Comparison of ENCODE assay signal across 28 mouse cellular contexts in the genomic region with DNA sequence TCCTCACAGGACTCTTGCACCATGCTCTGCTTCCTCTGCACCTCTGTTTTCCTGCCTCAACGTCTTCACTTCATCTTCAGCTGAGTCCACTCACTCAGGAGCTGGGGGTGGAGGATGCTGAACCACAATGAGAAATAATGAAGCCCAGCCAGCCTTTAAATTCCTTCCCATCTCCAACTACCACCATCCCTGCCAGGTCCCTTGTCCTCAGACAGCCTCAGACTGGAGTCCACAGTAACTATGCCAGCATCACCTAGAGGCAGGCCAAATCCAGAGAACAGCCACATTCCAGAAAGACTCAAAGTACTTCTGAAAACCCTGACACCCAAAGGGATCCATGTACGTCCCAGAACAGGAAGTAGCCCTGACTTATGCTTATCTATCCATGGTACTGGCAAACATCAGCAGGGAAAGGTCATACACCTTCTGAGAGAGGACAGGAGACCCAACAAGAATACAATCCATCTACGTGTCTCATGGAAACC. TPM values are rescaled to one million over a fixed set of nuclear protein-coding genes. Genes with fewer than 3 reads are reported as not detected.
DNase-seq lines count a peak whose midpoint lies in the region; ATAC-seq lines count a peak whose summit lies in the region.
"Had no signal": no experiment of that assay in that cellular context is flagged by ENCODE, and none has a peak within 500 bp of the region (broad histone marks: within the 10 kb centered on the region; RNA-seq: fewer than 3 reads in every experiment).

No protein-coding gene starts in this region.

- DNase-seq in heart, adult 9 months (ENCODE audit: low spot score in 2 of 2), result peak; percentile 14 to 31
- peak; percentile 5 for DNase-seq in lung, postnatal 14 days
- no peak for DNase-seq in lung, adult 18-20 months
- DNase-seq in heart, postnatal 14 days, result peak; percentile 9 to 51
- peak; percentile 11 for DNase-seq in heart, postnatal 4 days
- DNase-seq in liver, result no peak
- DNase-seq: adrenal gland, postnatal 10 days; adrenal gland, postnatal 36 days; cerebellum, adult 18-20 months; cerebellum, adult 9-10 months; cerebellum, postnatal 14 days; forebrain, postnatal 0 days; gastrocnemius, adult 2 months; gastrocnemius, postnatal 14 days; kidney, adult 18-20 months had no signal

- no peak overlapping the region for H3K4me2 ChIP-seq in heart, embryonic 11.5 days
- H3K4me2 ChIP-seq: embryonic facial prominence, embryonic 12.5 days; embryonic facial prominence, embryonic 15.5 days; heart, embryonic 15.5 days; hindbrain, embryonic 14.5 days had no signal

- 44% methylated on average over 3 of the region's 3 CpGs for WGBS in heart, embryonic 11.5 days (ENCODE audit: insufficient replicate concordance)

- H3K9ac ChIP-seq in heart, embryonic 11.5 days (ENCODE audit: low read depth, low read length), result no peak overlapping the region
- H3K9ac ChIP-seq: embryonic facial prominence, embryonic 12.5 days; embryonic facial prominence, embryonic 15.5 days; forebrain, postnatal 0 days; heart, embryonic 15.5 days; hindbrain, embryonic 14.5 days had no signal

- no peak for ATAC-seq in heart, embryonic 11.5 days (replicated peaks; ENCODE audit: insufficient number of reproducible peaks, low FRiP score, low TSS enrichment)
- ATAC-seq: forebrain, embryonic 14.5 days; forebrain, postnatal 0 days; hindbrain, postnatal 0 days; inflammation-experienced regulatory T-cells, adult 6 months; intestine, embryonic 16.5 days; Patski had no signal

- no peak overlapping the region for H3K27ac ChIP-seq in heart, embryonic 11.5 days (ENCODE audit: low read depth, low read length)
- H3K27ac ChIP-seq: embryonic facial prominence, embryonic 12.5 days; embryonic facial prominence, embryonic 15.5 days; gastrocnemius, adult 2 months; heart, adult 2 months; heart, embryonic 15.5 days; hindbrain, embryonic 14.5 days; hindbrain, postnatal 0 days had no signal

- intact Hi-C loops in heart, postnatal 14 days (cut with DNase I), result no loop called here

- H3K4me3 ChIP-seq in heart, embryonic 11.5 days (ENCODE audit: low read depth, low read length), result no peak overlapping the region
- H3K4me3 ChIP-seq: embryonic facial prominence, embryonic 12.5 days; embryonic facial prominence, embryonic 15.5 days; gastrocnemius, adult 2 months; heart, adult 2 months; heart, embryonic 15.5 days had no signal

- no peaks in the 10 kb centered on the region for H3K9me3 ChIP-seq in heart, embryonic 11.5 days (replicated peaks; ENCODE audit: control insufficient read depth, low read length)
- H3K9me3 ChIP-seq: embryonic facial prominence, embryonic 12.5 days; embryonic facial prominence, embryonic 15.5 days; heart, embryonic 15.5 days had no signal

- H3K4me1 ChIP-seq in heart, embryonic 11.5 days (ENCODE audit: control insufficient read depth, insufficient read depth, low read length), result no peaks in the 10 kb centered on the region
- H3K4me1 ChIP-seq: embryonic facial prominence, embryonic 12.5 days; embryonic facial prominence, embryonic 15.5 days; heart, embryonic 15.5 days had no signal

- no peaks in the 10 kb centered on the region for H3K36me3 ChIP-seq in heart, embryonic 11.5 days (ENCODE audit: control insufficient read depth, insufficient read depth, low read length)
- H3K36me3 ChIP-seq: embryonic facial prominence, embryonic 12.5 days; embryonic facial prominence, embryonic 15.5 days; heart, embryonic 15.5 days had no signal

- H3K27me3 ChIP-seq in heart, embryonic 11.5 days (ENCODE audit: control insufficient read depth, insufficient read depth, low read length), result no peaks in the 10 kb centered on the region
- H3K27me3 ChIP-seq: embryonic facial prominence, embryonic 12.5 days; embryonic facial prominence, embryonic 15.5 days; heart, embryonic 15.5 days had no signal

RNA-seq across cellular contexts. Expression of gene Duxbl3, which starts 58.5 kb away (rescaled TPM):
- 0.57 and 1.1 TPM in 2 replicates for polyA plus RNA-seq in heart, embryonic 11.5 days (2014; fragmentation: Nextera tagmentation; extraction: Ambion mirVana)
- under 1 TPM in 1 of 2 experiments, not detected in 1; 0.17 TPM for total RNA-seq in heart, postnatal 14 days (2021)
- 1 to 10 TPM; 1.9 to 2.3 TPM for total RNA-seq in heart, postnatal 4 days (2021)
- total RNA-seq: gastrocnemius, adult 2 months; heart, adult 2 months; heart, postnatal 36 days had no signal
- polyA plus RNA-seq: frontal cortex, adult 2 months; inflammation-experienced regulatory T-cells, adult 6 months; Patski had no signal

Comparison
In these comparisons a context has a peak if more than half of its experiments do, and no peak if none do; other contexts are left out.
1. DNase-seq: peak in heart, adult 9 months (2 of 2), lung, postnatal 14 days (single experiment), heart, postnatal 14 days (2 of 2) and heart, postnatal 4 days (single experiment); none in lung, adult 18-20 months (0 of 2) and liver (single experiment).